Mouse (Mus musculus) olfactory bulb, adult 2 months (tissue): ENCODE measurements around the gene Prl3b1. TPM values are rescaled to one million over a fixed set of nuclear protein-coding genes. Genes with fewer than 3 reads are reported as not detected.

ENCODE experiments used
- H3K27ac ChIP-seq: fragments of 200-500 bp; 2 replicates; pipeline ENCODE4 v1.5.1; 2012; ENCODE audit warnings: low read depth, low read length; ENCODE audit not compliant: insufficient read depth
- H3K4me1 ChIP-seq: fragments of 200-500 bp; 2 replicates; pipeline ENCODE4 v1.6.1; 2012; ENCODE audit warnings: low read length; ENCODE audit not compliant: control insufficient read depth, insufficient read depth
- H3K4me3 ChIP-seq: fragments of 200-500 bp; 2 replicates; pipeline ENCODE4 v1.5.1; 2012; ENCODE audit warnings: mild to moderate bottlenecking, low read depth, low read length, moderate library complexity; ENCODE audit not compliant: insufficient read depth
- CTCF ChIP-seq: fragments of 200-500 bp; IDR thresholded peaks from 2 replicates; pipeline ENCODE4 v1.5.1; 2012; ENCODE audit warnings: low read depth, mild to moderate bottlenecking, low read length, moderate library complexity; ENCODE audit not compliant: insufficient read depth
- POLR2A ChIP-seq: fragments of 200-500 bp; IDR thresholded peaks from 2 replicates; pipeline ENCODE4 v1.6.1; 2012; ENCODE audit warnings: mild to moderate bottlenecking, low read depth, low read length, moderate library complexity; ENCODE audit not compliant: insufficient read depth
- WGBS: fragments of 180-500 bp; shearing (Covaris S2); methylation state at CpG from one replicate; pipeline ENCODE4 v1.1.7; 2018; 5-methylcytosine and 5-hydroxymethylcytosine counted together
- polyA plus RNA-seq: library from polyadenylated mRNA; stranded (reverse); fragments of >200 nt; gene quantifications from 2 replicates; pipeline ENCODE4 v1.2.4, GENCODE M21; 2012; ENCODE audit warnings: low replicate concordance; ENCODE audit not compliant: missing spikeins, insufficient read depth, insufficient read length

Prl3b1 gene
- not detected in 2 replicates for polyA plus RNA-seq

GRCm38 (mm10) chr13:27241547-27241946 is at the start of gene Prl3b1:
Gene Prl3b1 (plus strand): TSS chr13:27241847.
- Histone ChIP-seq H3K4me1 (no peaks in the 10 kb centered on the region), H3K27ac (no peak within 1 kb of the TSS), H3K4me3 (no peak within 1 kb of the TSS)
- no peak for TF ChIP-seq POLR2A
- TF ChIP-seq CTCF = no peak
- WGBS = 100% methylated on average over 1 of the region's 1 CpGs

- no peak for TF ChIP-seq POLR2A
- TF ChIP-seq CTCF = no peak
- H3K27ac ChIP-seq = no peak within 1 kb of the TSS
- WGBS = 94% methylated on average over 1 of the region's 1 CpGs
Measured at GRCm38 (mm10) chr13:27196359-27196758, 45.3 kb upstream of the Prl3b1 start, which contains the start of gene Prl3c1. Gene Prl3c1 (plus strand): TSS chr13:27196659.

GRCm38 (mm10) chr13:27259136-27259535 is 17.5 kb downstream of the Prl3b1 start, which contains the start of gene Prl3a1:
Gene Prl3a1 (plus strand): TSS chr13:27259436.
- TF ChIP-seq CTCF (no peak), POLR2A (no peak)
- no peaks in the 10 kb centered on the region for H3K4me1 ChIP-seq
- H3K27ac ChIP-seq = no peak within 1 kb of the TSS
- WGBS = 91% methylated on average over 4 of the region's 4 CpGs
- H3K4me3 ChIP-seq = no peak within 1 kb of the TSS

More at GRCm38 (mm10) chr13:27196359-27196758, 45.3 kb upstream of the Prl3b1 start, which contains the start of gene Prl3c1:
- no peaks in the 10 kb centered on the region for H3K4me1 ChIP-seq
- no peak within 1 kb of the TSS for H3K4me3 ChIP-seq

Other genes starting within 250 kb of the Prl3b1 start
- gene Prl, start 184.3 kb upstream of the Prl3b1 start, polyA plus RNA-seq = not detected in 2 replicates
- gene Prl3d1, start 147.7 kb upstream of the Prl3b1 start, polyA plus RNA-seq = not detected in 2 replicates
- gene Prl3d2, start 120.1 kb upstream of the Prl3b1 start, polyA plus RNA-seq = not detected in 2 replicates
- gene Prl3d3, start 85.1 kb upstream of the Prl3b1 start, polyA plus RNA-seq = not detected in 2 replicates
- not detected in 2 replicates for gene Prl3c1, start 45.2 kb upstream of the Prl3b1 start, polyA plus RNA-seq
- gene Prl3a1, start 17.6 kb downstream of the Prl3b1 start, polyA plus RNA-seq = not detected in 2 replicates
- not detected in 2 replicates for gene Prl6a1, start 70.8 kb downstream of the Prl3b1 start, polyA plus RNA-seq
- gene Prl8a2, start 103.8 kb downstream of the Prl3b1 start, polyA plus RNA-seq = not detected in 2 replicates
- gene Prl2b1, start 149.0 kb downstream of the Prl3b1 start, polyA plus RNA-seq = not detected in 2 replicates
- not detected in 2 replicates for gene Prl8a6, start 196.8 kb downstream of the Prl3b1 start, polyA plus RNA-seq